Mouse (Mus musculus) adrenal gland, postnatal 36 days (tissue): ENCODE results near the gene Olfr885. TPM values are rescaled to one million over a fixed set of nuclear protein-coding genes. Genes with fewer than 3 reads are reported as not detected.

Experiments
- DNase-seq, 2 experiments: peaks; one replicate each; pipeline ENCODE4 v3.0.0; 2021; ENCODE audit warnings: mixed read lengths in 1 of 2
- long read RNA-seq, 2 experiments: library from polyadenylated mRNA; stranded (forward); transcript quantifications; one replicate each; pipeline ENCODE4 v2.0.0; 2021; ENCODE audit warnings: borderline sequencing depth in 2 of 2
- total RNA-seq, 2 experiments: library from RNA; stranded (reverse); gene quantifications; 2 replicates each; pipeline ENCODE4 v1.2.3; 2021

The Olfr885 gene
- not detected for total RNA-seq
- long read RNA-seq, experiment 1 = 0 reads
- long read RNA-seq, experiment 2 = 0 reads

- no peak for DNase-seq
These were observed at the start of gene Olfr885 for GRCm38 (mm10) chr9:38061022-38061421. TSS of gene Olfr885 (plus strand) at chr9:38061322.

- no peak for DNase-seq
These were observed 35.6 kb upstream of the Olfr885 start, which contains the start of gene Olfr883 for GRCm38 (mm10) chr9:38025508-38025907. TSS of gene Olfr883 (plus strand) at chr9:38025808.

- no peak for DNase-seq
These were observed 14.9 kb upstream of the Olfr885 start, which contains the start of gene Olfr884 for GRCm38 (mm10) chr9:38046255-38046654. TSS of gene Olfr884 (plus strand) at chr9:38046555.

DNA sequence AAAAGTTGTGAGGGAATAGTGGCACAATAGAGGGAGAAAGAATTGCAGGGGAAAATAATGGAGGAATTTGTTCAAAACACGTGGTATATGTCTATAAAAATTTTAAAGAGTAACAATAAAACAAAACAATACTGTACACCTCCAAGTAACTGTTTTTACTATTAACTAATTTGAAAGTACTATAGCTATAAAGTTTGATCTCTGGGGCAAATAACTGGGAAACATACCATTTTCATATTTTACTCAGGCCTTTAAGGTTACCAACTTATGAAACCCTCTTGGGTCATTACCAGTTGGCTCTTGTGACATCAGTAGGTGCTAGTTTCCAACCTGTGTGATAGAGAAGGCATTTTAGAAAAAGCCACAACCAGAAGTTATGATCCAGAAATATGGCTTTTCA, 22.6 kb downstream of the Olfr885 start, which contains the start of gene Olfr887:
Olfr887 (plus strand) TSS at position 301 of the 400 bp plus-strand sequence.
- no peak for DNase-seq

DNA sequence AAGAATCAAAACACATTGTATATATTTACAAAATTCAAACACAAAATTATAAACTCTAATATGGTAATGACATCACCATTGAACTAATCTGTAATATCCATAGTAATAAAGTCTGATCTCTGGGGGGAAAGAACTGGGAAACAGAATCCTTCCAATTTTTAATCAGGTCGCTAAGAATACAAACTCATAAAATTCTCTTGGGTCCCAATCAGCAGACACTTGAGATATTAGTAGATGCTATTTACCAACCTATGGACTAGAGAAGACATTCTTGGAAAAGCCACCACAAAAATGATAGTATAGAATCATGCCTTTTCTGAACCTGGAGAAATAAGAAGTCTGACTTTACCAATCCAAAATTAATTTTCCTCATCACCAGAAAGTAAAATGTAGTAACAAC, 46.7 kb downstream of the Olfr885 start, which contains the start of gene Olfr888:
Olfr888 (plus strand) TSS at position 301 of the 400 bp plus-strand sequence.
- no peak for DNase-seq

Other genes with a start within 250 kb of the Olfr885 start
- 1 to 10 TPM in 1 of 2 experiments, not detected in 1; 1.1 TPM for gene Olfr877, start 207.1 kb upstream of the Olfr885 start, total RNA-seq
- gene Olfr145, start 164.6 kb upstream of the Olfr885 start, total RNA-seq = not detected
- not detected for gene Olfr878, start 143.5 kb upstream of the Olfr885 start, total RNA-seq
- gene Olfr881, start 69.5 kb upstream of the Olfr885 start, total RNA-seq = not detected
- gene Olfr883, start 35.5 kb upstream of the Olfr885 start, total RNA-seq = not detected
- gene Olfr884, start 14.8 kb upstream of the Olfr885 start, total RNA-seq = not detected
- gene Olfr887, start 22.8 kb downstream of the Olfr885 start, total RNA-seq = not detected
- gene Olfr888, start 46.8 kb downstream of the Olfr885 start, total RNA-seq = not detected
- gene Olfr889, start 53.9 kb downstream of the Olfr885 start, total RNA-seq = under 1 TPM; 0.13 to 0.66 TPM
- gene Olfr890, start 81.2 kb downstream of the Olfr885 start, total RNA-seq = not detected
- gene Olfr891, start 119.5 kb downstream of the Olfr885 start, total RNA-seq = not detected
- gene Olfr893, start 147.0 kb downstream of the Olfr885 start, total RNA-seq = not detected
- gene Olfr894, start 156.7 kb downstream of the Olfr885 start, total RNA-seq = not detected
- not detected for gene Olfr143, start 191.5 kb downstream of the Olfr885 start, total RNA-seq
- not detected for gene Olfr895, start 206.5 kb downstream of the Olfr885 start, total RNA-seq
- gene Olfr896-ps1, start 229.8 kb downstream of the Olfr885 start, total RNA-seq = not detected